Mouse (Mus musculus): ENCODE results near the gene Fhod1. TPM values are rescaled to one million over a fixed set of nuclear protein-coding genes. Genes with fewer than 3 reads are reported as not detected.

Fhod1 gene
- total RNA-seq, 2 experiments from 2014 or later: 3.3 to 3.6 TPM

GRCm38 (mm10) chr8:105318662-105319190, 29.0 kb downstream of the Fhod1 start:
- no peak for DNase-seq (ENCODE audit: low spot score in 2 of 2)

- no peak for DNase-seq (ENCODE audit: low spot score in 2 of 2)
Observed at GRCm38 (mm10) chr8:105317941-105318340, 29.8 kb downstream of the Fhod1 start.

GRCm38 (mm10) chr8:105315073-105315769, 32.5 kb downstream of the Fhod1 start:
- no peak for DNase-seq (ENCODE audit: low spot score in 2 of 2)

GRCm38 (mm10) chr8:105313622-105314402, 33.9 kb downstream of the Fhod1 start:
- no peak for DNase-seq (ENCODE audit: low spot score in 2 of 2)

GRCm38 (mm10) chr8:105312891-105313481, 34.8 kb downstream of the Fhod1 start:
- DNase-seq (ENCODE audit: low spot score in 2 of 2): no peak

- DNase-seq (ENCODE audit: low spot score in 2 of 2): no peak
Observed at GRCm38 (mm10) chr8:105311718-105312117, 36.0 kb downstream of the Fhod1 start.

- no peak for DNase-seq (ENCODE audit: low spot score in 2 of 2)
Observed at GRCm38 (mm10) chr8:105310118-105310517, 37.6 kb downstream of the Fhod1 start.

GRCm38 (mm10) chr8:105309142-105309847, 38.5 kb downstream of the Fhod1 start:
- no peak for DNase-seq (ENCODE audit: low spot score in 2 of 2)

GRCm38 (mm10) chr8:105308428-105308827, 39.3 kb downstream of the Fhod1 start:
- no peak for DNase-seq (ENCODE audit: low spot score in 2 of 2)

GRCm38 (mm10) chr8:105307670-105308069, 40.1 kb downstream of the Fhod1 start:
- no peak for DNase-seq (ENCODE audit: low spot score in 2 of 2)

- DNase-seq (ENCODE audit: low spot score in 2 of 2): no peak
Observed at GRCm38 (mm10) chr8:105306146-105306691, 41.5 kb downstream of the Fhod1 start.

GRCm38 (mm10) chr8:105305211-105306145, 42.3 kb downstream of the Fhod1 start, which contains the start of gene Elmo3:
TSS of gene Elmo3 (plus strand) at chr8:105305601.
- peak; percentile 39 to 60 for DNase-seq (ENCODE audit: low spot score in 2 of 2)

- no peak for DNase-seq (ENCODE audit: low spot score in 2 of 2)
Observed at GRCm38 (mm10) chr8:105304325-105305210, 43.2 kb downstream of the Fhod1 start.

- no peak for DNase-seq (ENCODE audit: low spot score in 2 of 2)
Observed at GRCm38 (mm10) chr8:105303874-105304273, 43.9 kb downstream of the Fhod1 start.

GRCm38 (mm10) chr8:105303396-105303795, 44.4 kb downstream of the Fhod1 start:
- DNase-seq (ENCODE audit: low spot score in 2 of 2): no peak

- DNase-seq (ENCODE audit: low spot score in 2 of 2): no peak
Observed at GRCm38 (mm10) chr8:105299962-105300361, 47.8 kb downstream of the Fhod1 start.

GRCm38 (mm10) chr8:105298351-105299252, 49.2 kb downstream of the Fhod1 start:
- no peak for DNase-seq (ENCODE audit: low spot score in 2 of 2)
